Mouse (Mus musculus): ENCODE results near the gene Adgrg3. TPM values are rescaled to one million over a fixed set of nuclear protein-coding genes. Genes with fewer than 3 reads are reported as not detected.

Gene Adgrg3
- polyA plus RNA-seq (2014; fragmentation: Nextera tagmentation; extraction: Ambion mirVana), result 2.0 and 4.5 TPM in 2 replicates

GRCm38 (mm10) chr8:95017451-95017850, at the start of gene Adgrg3:
Adgrg3 (plus strand) TSS chr8:95017692.
- no peaks in the 10 kb centered on the region for H3K27me3 ChIP-seq (ENCODE audit: control insufficient read depth, insufficient read depth, low read length)
- no peak within 1 kb of the TSS for H3K9ac ChIP-seq (ENCODE audit: low read depth, low read length)
- no peaks in the 10 kb centered on the region; the same call in 1 of the 2 replicates for H3K4me1 ChIP-seq (ENCODE audit: control insufficient read depth, insufficient read depth, low read length)
- H3K27ac ChIP-seq (ENCODE audit: low read depth, low read length), result no peak within 1 kb of the TSS
- H3K9me3 ChIP-seq (replicated peaks; ENCODE audit: control insufficient read depth, low read length), result no peaks in the 10 kb centered on the region
- WGBS (ENCODE audit: insufficient replicate concordance), result 70% methylated on average over 11 of the region's 11 CpGs
- no peak within 1 kb of the TSS for H3K4me3 ChIP-seq (ENCODE audit: low read depth, low read length)
- no peaks in the 10 kb centered on the region for H3K36me3 ChIP-seq (ENCODE audit: control insufficient read depth, insufficient read depth, low read length)
- ATAC-seq (replicated peaks; ENCODE audit: insufficient number of reproducible peaks, low FRiP score, low TSS enrichment), result no peak
- H3K4me2 ChIP-seq, result no peak within 1 kb of the TSS

DNA sequence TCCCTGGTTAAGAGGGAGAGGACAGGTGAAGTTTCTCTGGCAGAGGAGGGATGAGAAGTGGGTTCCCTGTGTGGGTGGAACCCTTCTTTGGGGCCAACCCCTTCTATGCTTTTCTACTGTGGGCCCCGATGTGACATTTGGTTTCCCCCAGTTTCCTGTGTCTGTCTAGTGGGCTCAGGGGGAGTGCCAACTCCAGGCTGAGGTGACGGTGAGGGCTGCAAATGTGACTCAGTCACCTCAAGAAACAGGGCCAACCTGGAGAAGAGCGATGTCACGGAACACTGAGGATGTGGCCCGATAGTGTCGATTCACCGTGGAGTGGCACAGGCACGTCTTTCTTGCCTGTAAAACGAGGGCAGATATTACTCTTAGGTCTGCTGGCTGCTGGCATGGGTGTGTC, 44.2 kb upstream of the Adgrg3 start:
- Histone ChIP-seq H3K4me1 (ENCODE audit: control insufficient read depth, insufficient read depth, low read length) (peaks cover 10% of the 10 kb centered on the region), H3K9me3 (replicated peaks; ENCODE audit: control insufficient read depth, low read length) (no peaks in the 10 kb centered on the region), H3K4me3 (ENCODE audit: low read depth, low read length) (no peak overlapping the region), H3K27me3 (ENCODE audit: control insufficient read depth, insufficient read depth, low read length) (peaks cover 10% of the 10 kb centered on the region), H3K4me2 (no peak overlapping the region), H3K9ac (ENCODE audit: low read depth, low read length) (no peak overlapping the region), H3K27ac (ENCODE audit: low read depth, low read length) (no peak overlapping the region), H3K36me3 (ENCODE audit: control insufficient read depth, insufficient read depth, low read length) (no peaks in the 10 kb centered on the region)
- WGBS (ENCODE audit: insufficient replicate concordance), result 82% methylated on average over 9 of the region's 9 CpGs
- ATAC-seq (replicated peaks; ENCODE audit: insufficient number of reproducible peaks, low FRiP score, low TSS enrichment), result no peak

GRCm38 (mm10) chr8:94973786-94974185, 43.7 kb upstream of the Adgrg3 start:
- Histone ChIP-seq H3K9ac (ENCODE audit: low read depth, low read length) (no peak overlapping the region), H3K4me1 (ENCODE audit: control insufficient read depth, insufficient read depth, low read length) (peaks cover 11% of the 10 kb centered on the region), H3K27me3 (ENCODE audit: control insufficient read depth, insufficient read depth, low read length) (peaks cover 13% of the 10 kb centered on the region), H3K4me2 (no peak overlapping the region), H3K27ac (ENCODE audit: low read depth, low read length) (no peak overlapping the region), H3K9me3 (replicated peaks; ENCODE audit: control insufficient read depth, low read length) (no peaks in the 10 kb centered on the region), H3K4me3 (ENCODE audit: low read depth, low read length) (no peak overlapping the region), H3K36me3 (ENCODE audit: control insufficient read depth, insufficient read depth, low read length) (no peaks in the 10 kb centered on the region)
- ATAC-seq (replicated peaks; ENCODE audit: insufficient number of reproducible peaks, low FRiP score, low TSS enrichment), result no peak
- WGBS (ENCODE audit: insufficient replicate concordance), result 76% methylated on average over 9 of the region's 9 CpGs

DNA sequence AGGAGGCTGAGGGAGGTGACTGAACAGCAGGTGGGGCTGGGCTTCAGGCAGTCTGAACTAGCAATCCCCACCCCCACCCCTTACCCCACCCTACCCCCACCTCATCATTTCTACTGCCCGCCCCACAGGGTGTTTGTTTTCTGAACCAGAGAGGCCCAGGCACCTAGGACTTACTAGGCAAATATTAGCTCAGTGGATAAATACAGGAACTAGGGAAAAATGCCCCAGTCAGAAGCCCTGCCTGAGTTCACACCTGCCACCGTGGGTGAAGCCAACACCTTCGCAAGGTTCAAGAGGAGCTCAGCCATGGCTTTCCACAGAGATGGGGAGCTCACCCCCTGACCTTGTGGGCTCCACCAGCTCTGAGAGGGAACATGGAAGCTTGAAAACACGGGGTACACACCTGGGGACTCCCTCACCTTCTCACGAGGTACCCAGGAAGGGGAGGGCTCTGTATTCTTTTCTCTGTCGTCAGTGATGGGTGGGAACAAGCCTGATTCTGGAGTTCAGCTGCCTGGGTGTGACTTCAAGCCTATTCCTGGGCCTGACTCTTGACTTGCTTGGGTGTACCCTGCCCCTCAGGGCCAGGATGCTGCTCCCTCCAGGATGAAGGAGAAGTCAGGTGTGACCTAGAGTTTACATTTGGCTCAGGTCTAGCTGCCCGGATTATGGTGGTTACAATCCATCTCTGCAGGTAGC, 42.9 kb upstream of the Adgrg3 start, which contains the start of gene Adgrg1:
Gene Adgrg1 (plus strand): TSS at position 285 of the 699 bp plus-strand sequence.
- ATAC-seq (replicated peaks; ENCODE audit: insufficient number of reproducible peaks, low FRiP score, low TSS enrichment), result no peak
- H3K4me2 ChIP-seq, result no peak within 1 kb of the TSS
- peaks cover 14% of the 10 kb centered on the region for H3K27me3 ChIP-seq (ENCODE audit: control insufficient read depth, insufficient read depth, low read length)
- H3K27ac ChIP-seq (ENCODE audit: low read depth, low read length), result no peak within 1 kb of the TSS
- WGBS (ENCODE audit: insufficient replicate concordance), result 37% methylated on average over 7 of the region's 7 CpGs
- no peak within 1 kb of the TSS for H3K9ac ChIP-seq (ENCODE audit: low read depth, low read length)
- no peaks in the 10 kb centered on the region for H3K9me3 ChIP-seq (replicated peaks; ENCODE audit: control insufficient read depth, low read length)
- peaks cover 11% of the 10 kb centered on the region for H3K4me1 ChIP-seq (ENCODE audit: control insufficient read depth, insufficient read depth, low read length)
- H3K4me3 ChIP-seq (ENCODE audit: low read depth, low read length), result no peak within 1 kb of the TSS
- no peaks in the 10 kb centered on the region for H3K36me3 ChIP-seq (ENCODE audit: control insufficient read depth, insufficient read depth, low read length)

- peaks cover 11% of the 10 kb centered on the region for H3K4me1 ChIP-seq (ENCODE audit: control insufficient read depth, insufficient read depth, low read length)
- WGBS (ENCODE audit: insufficient replicate concordance), result 16% methylated on average over 17 of the region's 17 CpGs
- ATAC-seq (replicated peaks; ENCODE audit: insufficient number of reproducible peaks, low FRiP score, low TSS enrichment), result no peak
- H3K9ac ChIP-seq (ENCODE audit: low read depth, low read length), result peak overlapping the region; percentile 49; the same call in 1 of the 2 replicates
- H3K4me3 ChIP-seq (ENCODE audit: low read depth, low read length), result peak overlapping the region; percentile 26
- no peak overlapping the region for H3K27ac ChIP-seq (ENCODE audit: low read depth, low read length)
- no peaks in the 10 kb centered on the region for H3K9me3 ChIP-seq (replicated peaks; ENCODE audit: control insufficient read depth, low read length)
- no peaks in the 10 kb centered on the region for H3K36me3 ChIP-seq (ENCODE audit: control insufficient read depth, insufficient read depth, low read length)
- H3K4me2 ChIP-seq, result peak overlapping the region; percentile 60
- peaks cover 16% of the 10 kb centered on the region for H3K27me3 ChIP-seq (ENCODE audit: control insufficient read depth, insufficient read depth, low read length)
Measured at GRCm38 (mm10) chr8:94976651-94977417, 40.7 kb upstream of the Adgrg3 start.

DNA sequence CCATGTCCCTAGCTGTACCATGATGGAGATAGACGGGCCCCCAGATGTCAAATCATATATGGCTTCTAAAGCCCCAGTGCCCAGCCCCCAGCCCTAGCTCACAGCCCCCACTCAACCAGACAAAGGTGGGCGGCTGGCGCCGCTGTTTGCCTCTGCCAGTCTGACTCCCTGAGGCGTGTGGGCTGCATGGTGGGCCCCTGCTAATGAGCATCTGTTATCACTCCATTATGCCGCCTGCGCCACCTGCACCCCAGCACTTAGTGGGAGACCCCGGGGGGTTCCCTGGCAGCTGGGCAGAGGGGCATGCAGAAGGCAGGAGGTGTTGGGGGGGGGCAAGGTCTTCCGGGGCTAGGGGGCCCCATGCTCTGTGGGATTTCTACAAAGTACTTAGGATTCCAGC, 39.4 kb upstream of the Adgrg3 start:
- no peak overlapping the region for H3K4me3 ChIP-seq (ENCODE audit: low read depth, low read length)

GRCm38 (mm10) chr8:94978593-94979319, 38.7 kb upstream of the Adgrg3 start:
- no peaks in the 10 kb centered on the region for H3K9me3 ChIP-seq (replicated peaks; ENCODE audit: control insufficient read depth, low read length)
- H3K36me3 ChIP-seq (ENCODE audit: control insufficient read depth, insufficient read depth, low read length), result no peaks in the 10 kb centered on the region
- H3K4me3 ChIP-seq (ENCODE audit: low read depth, low read length), result no peak overlapping the region
- H3K4me1 ChIP-seq (ENCODE audit: control insufficient read depth, insufficient read depth, low read length), result peaks cover 24% of the 10 kb centered on the region
- no peak overlapping the region for H3K4me2 ChIP-seq
- no peak overlapping the region for H3K27ac ChIP-seq (ENCODE audit: low read depth, low read length)
- no peak for ATAC-seq (replicated peaks; ENCODE audit: insufficient number of reproducible peaks, low FRiP score, low TSS enrichment)
- H3K9ac ChIP-seq (ENCODE audit: low read depth, low read length), result no peak overlapping the region
- H3K27me3 ChIP-seq (ENCODE audit: control insufficient read depth, insufficient read depth, low read length), result peaks cover 16% of the 10 kb centered on the region
- WGBS (ENCODE audit: insufficient replicate concordance), result 61% methylated on average over 13 of the region's 13 CpGs

More for the DNA sequence above, 39.4 kb upstream of the Adgrg3 start:
- no peak for ATAC-seq (replicated peaks; ENCODE audit: insufficient number of reproducible peaks, low FRiP score, low TSS enrichment)
- no peaks in the 10 kb centered on the region for H3K9me3 ChIP-seq (replicated peaks; ENCODE audit: control insufficient read depth, low read length)
- H3K27ac ChIP-seq (ENCODE audit: low read depth, low read length), result no peak overlapping the region
- peaks cover 16% of the 10 kb centered on the region for H3K27me3 ChIP-seq (ENCODE audit: control insufficient read depth, insufficient read depth, low read length)
- H3K9ac ChIP-seq (ENCODE audit: low read depth, low read length), result no peak overlapping the region
- H3K4me1 ChIP-seq (ENCODE audit: control insufficient read depth, insufficient read depth, low read length), result peaks cover 18% of the 10 kb centered on the region
- no peaks in the 10 kb centered on the region for H3K36me3 ChIP-seq (ENCODE audit: control insufficient read depth, insufficient read depth, low read length)
- H3K4me2 ChIP-seq, result no peak overlapping the region; the same call in 1 of the 2 replicates
- WGBS (ENCODE audit: insufficient replicate concordance), result 49% methylated on average over 9 of the region's 9 CpGs

DNA sequence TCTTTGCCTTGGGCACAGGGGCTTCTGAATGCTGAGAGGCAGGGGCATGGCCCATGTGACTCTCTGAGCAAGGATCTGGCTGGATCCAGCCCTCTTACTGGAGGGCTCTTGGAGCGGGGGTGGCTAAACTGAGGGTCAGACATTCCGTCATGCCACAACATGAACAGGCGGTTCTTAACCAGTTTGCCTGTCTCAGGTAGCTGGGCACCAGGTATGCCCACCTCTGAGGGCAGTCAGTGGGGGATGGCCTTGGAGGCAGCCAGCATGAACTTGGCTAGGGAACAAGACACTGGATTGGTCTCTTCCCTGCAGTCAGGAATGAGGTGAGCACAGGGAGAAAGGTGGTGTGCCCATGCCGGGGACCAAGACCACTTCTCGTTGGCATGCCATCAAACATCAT, 37.3 kb upstream of the Adgrg3 start:
- Histone ChIP-seq H3K9me3 (replicated peaks; ENCODE audit: control insufficient read depth, low read length) (no peaks in the 10 kb centered on the region), H3K4me1 (ENCODE audit: control insufficient read depth, insufficient read depth, low read length) (peaks cover 32% of the 10 kb centered on the region), H3K4me2 (no peak overlapping the region), H3K27ac (ENCODE audit: low read depth, low read length) (no peak overlapping the region), H3K9ac (ENCODE audit: low read depth, low read length) (no peak overlapping the region), H3K4me3 (ENCODE audit: low read depth, low read length) (no peak overlapping the region), H3K36me3 (ENCODE audit: control insufficient read depth, insufficient read depth, low read length) (no peaks in the 10 kb centered on the region), H3K27me3 (ENCODE audit: control insufficient read depth, insufficient read depth, low read length) (peaks cover 16% of the 10 kb centered on the region)
- WGBS (ENCODE audit: insufficient replicate concordance), result 92% methylated on average over 5 of the region's 5 CpGs
- no peak for ATAC-seq (replicated peaks; ENCODE audit: insufficient number of reproducible peaks, low FRiP score, low TSS enrichment)
